In genomic region chr5:96912781-96913180, GRCm38 (mm10) we compare ENCODE assay signal across 9 mouse cellular contexts.
DNase-seq lines count a peak whose midpoint lies in the region; ATAC-seq and TF ChIP-seq lines count a peak whose summit lies in the region.
"Had no signal": no experiment of that assay in that cellular context is flagged by ENCODE, and none has a peak within 500 bp of the region (broad histone marks: within the 10 kb centered on the region; RNA-seq: fewer than 3 reads in every experiment).

No protein-coding gene starts in this region.

- intact Hi-C loops in gastrocnemius, postnatal 14 days (cut with DNase I; ENCODE audit: low total_unique reads): no loop called here

- no peak overlapping the region for H3K9ac ChIP-seq in kidney, embryonic 16.5 days (replicated peaks; ENCODE audit: low read length)
- no peak overlapping the region for H3K9ac ChIP-seq in CH12.LX (ENCODE audit: insufficient read depth, low read depth)
- no peak overlapping the region for H3K9ac ChIP-seq in liver, postnatal 0 days (replicated peaks)
- H3K9ac ChIP-seq: hindbrain, embryonic 14.5 days had no signal

- WGBS in kidney, embryonic 16.5 days: 72% methylated on average over 4 of the region's 4 CpGs
- 25% methylated on average over 4 of the region's 4 CpGs for WGBS in liver, postnatal 0 days (ENCODE audit: insufficient replicate concordance)

- no peak for DNase-seq in kidney, postnatal 36 days
- DNase-seq in CH12.LX (ENCODE audit: extremely low read depth): no peak
- no peak for DNase-seq in liver, postnatal 0 days
- DNase-seq in adrenal gland, adult 2 months: no peak
- no peak for DNase-seq in gastrocnemius, postnatal 14 days

- H3K36me3 ChIP-seq in kidney, embryonic 16.5 days (ENCODE audit: insufficient read depth, low read length): no peaks in the 10 kb centered on the region
- H3K36me3 ChIP-seq in CH12.LX (replicated peaks in 1 of 2; ENCODE audit: control insufficient read depth in 1 of 2, insufficient read depth in 1 of 2, low read length in 1 of 2): no peaks in the 10 kb centered on the region
- H3K36me3 ChIP-seq in liver, postnatal 0 days (replicated peaks; ENCODE audit: insufficient read depth, low read length): no peaks in the 10 kb centered on the region

- H3K79me2 ChIP-seq in CH12.LX (replicated peaks; ENCODE audit: control insufficient read depth, extremely low read depth, insufficient read depth, poor library complexity, severe bottlenecking): no peaks in the 10 kb centered on the region

- H3K9me3 ChIP-seq in kidney, embryonic 16.5 days (ENCODE audit: low read length): no peaks in the 10 kb centered on the region
- no peaks in the 10 kb centered on the region for H3K9me3 ChIP-seq in CH12.LX (replicated peaks; ENCODE audit: low read length)
- H3K9me3 ChIP-seq in liver, postnatal 0 days (ENCODE audit: low read length): no peaks in the 10 kb centered on the region

- ATAC-seq in kidney, embryonic 16.5 days (ENCODE audit: low FRiP score, low TSS enrichment): no peak
- ATAC-seq in liver, postnatal 0 days: no peak
- ATAC-seq in erythroid progenitor cell, adult 5-6 weeks (replicated peaks; ENCODE audit: low FRiP score, poor library complexity, severe bottlenecking): no peak

- H3K27me3 ChIP-seq in kidney, embryonic 16.5 days (ENCODE audit: insufficient read depth, low read length): no peaks in the 10 kb centered on the region
- no peaks in the 10 kb centered on the region for H3K27me3 ChIP-seq in CH12.LX (replicated peaks)
- no peaks in the 10 kb centered on the region for H3K27me3 ChIP-seq in liver, postnatal 0 days (ENCODE audit: insufficient read depth, low read length)

- in situ Hi-C loops in CH12.LX (cut with MboI; ENCODE audit: low pct_ligation_motif_present, low pct_unique_long_range_greater_than_20kb, low sequenced_read_pairs): loop anchor here (10.0 kb wide), 1 partner anchor 142 kb away; no protein-coding TSS in a partner anchor

- TF ChIP-seq POLR2A in CH12.LX (IDR thresholded peaks at IDR 0.05; ENCODE audit: low read depth, low read length): no peak
- TF ChIP-seq POLR2A in cortical plate, adult 2 months (IDR thresholded peaks at IDR 0.05; ENCODE audit: extremely low read depth, insufficient read depth, low read length): no peak

- TF ChIP-seq CTCF in CH12.LX (conservative IDR thresholded peaks at IDR 0.05 in 1 of 2, IDR thresholded peaks at IDR 0.05 in 1 of 2; ENCODE audit: low read depth in 2 of 2, low read length in 2 of 2): no peak
- no peak for TF ChIP-seq CTCF in cortical plate, adult 2 months (IDR thresholded peaks at IDR 0.05; ENCODE audit: extremely low read depth, insufficient read depth, low read length)
- no peak for TF ChIP-seq CTCF in liver, postnatal 0 days (IDR thresholded peaks at IDR 0.05; ENCODE audit: low read depth)

- H3K27ac ChIP-seq in kidney, embryonic 16.5 days (ENCODE audit: low read length): peak overlapping the region; percentile 29; the same call in 1 of the 2 replicates
- H3K27ac ChIP-seq in CH12.LX (ENCODE audit: insufficient read depth, low read depth): no peak overlapping the region
- H3K27ac ChIP-seq in cortical plate, adult 2 months (ENCODE audit: insufficient read depth, low read length): peak overlapping the region; percentile 48; the same call in 1 of the 2 replicates
- peak overlapping the region; percentile 78 for H3K27ac ChIP-seq in liver, postnatal 0 days (ENCODE audit: low read depth)
- H3K27ac ChIP-seq: hindbrain, embryonic 14.5 days had no signal

- no peak overlapping the region for H3K4me2 ChIP-seq in kidney, embryonic 16.5 days (replicated peaks; ENCODE audit: low read depth, low read length)
- 0 out of 2 replicates have a peak overlapping the region, but pooled peaks have one; percentile 38 for H3K4me2 ChIP-seq in CH12.LX (ENCODE audit: insufficient read depth, low read depth, poor library complexity, severe bottlenecking)
- H3K4me2 ChIP-seq in liver, postnatal 0 days (ENCODE audit: low read depth, low read length): peak overlapping the region; percentile 45
- H3K4me2 ChIP-seq: hindbrain, embryonic 14.5 days had no signal

- H3K4me3 ChIP-seq in kidney, embryonic 16.5 days (ENCODE audit: low read length): no peak overlapping the region
- no peak overlapping the region for H3K4me3 ChIP-seq in CH12.LX (replicated peaks in 1 of 3; ENCODE audit: low read depth in 2 of 3, low read length in 2 of 3, poor library complexity in 1 of 3)
- H3K4me3 ChIP-seq in cortical plate, adult 2 months (ENCODE audit: insufficient read depth, low read length): no peak overlapping the region
- no peak overlapping the region for H3K4me3 ChIP-seq in liver, postnatal 0 days (ENCODE audit: low read depth, low read length)

- TF ChIP-seq EP300 in CH12.LX (IDR thresholded peaks at IDR 0.05; ENCODE audit: low read length): no peak
- no peak for TF ChIP-seq EP300 in liver, postnatal 0 days (IDR thresholded peaks at IDR 0.05; ENCODE audit: low read depth)

- dilution Hi-C loops in CH12.LX (cut with MboI; ENCODE audit: extremely low pct_ligation_motif_present, extremely low pct_unique_long_range_greater_than_20kb, low sequenced_read_pairs): no loop called here

- TF ChIP-seq RAD21 in CH12.LX (IDR thresholded peaks at IDR 0.05; ENCODE audit: low read depth, low read length): no peak

- peaks cover 2% of the 10 kb centered on the region; the same call in 1 of the 2 replicates for H3K4me1 ChIP-seq in kidney, embryonic 16.5 days (ENCODE audit: insufficient read depth, low read length)
- peaks cover 17 to 47% of the 10 kb centered on the region in 2 experiments for H3K4me1 ChIP-seq in CH12.LX (ENCODE audit: control insufficient read depth in 1 of 2, insufficient read depth in 2 of 2)
- H3K4me1 ChIP-seq in cortical plate, adult 2 months (ENCODE audit: control insufficient read depth, insufficient read depth, low read length): no peaks in the 10 kb centered on the region
- H3K4me1 ChIP-seq in liver, postnatal 0 days (ENCODE audit: insufficient read depth): peaks cover 63% of the 10 kb centered on the region

TF ChIP-seq in CH12.LX, 34 proteins besides CTCF, POLR2A, EP300 and RAD21:
- TF ChIP-seq NRF1 (IDR thresholded peaks at IDR 0.05; ENCODE audit: low read depth, low read length) (no peak), UBTF (IDR thresholded peaks at IDR 0.05; ENCODE audit: low read depth, low read length) (no peak), KAT2A (IDR thresholded peaks at IDR 0.05; ENCODE audit: insufficient replicate concordance, low read length) (no peak), CHD2 (IDR thresholded peaks at IDR 0.05; ENCODE audit: low read length) (no peak), JUND (conservative IDR thresholded peaks at IDR 0.05; ENCODE audit: low read depth, low read length) (no peak), SIN3A (IDR thresholded peaks at IDR 0.05; ENCODE audit: low read length) (no peak), MYC (IDR thresholded peaks at IDR 0.05; ENCODE audit: low read depth, low read length) (no peak), IRF4 (IDR thresholded peaks at IDR 0.05; ENCODE audit: low read depth, low read length) (no peak), ZC3H11A (IDR thresholded peaks at IDR 0.05; ENCODE audit: low read depth, low read length) (no peak), MAFK (IDR thresholded peaks at IDR 0.05; ENCODE audit: insufficient replicate concordance, low read length) (no peak), ZNF384 (IDR thresholded peaks at IDR 0.05; ENCODE audit: low read depth, low read length) (no peak), MXI1 (IDR thresholded peaks at IDR 0.05; ENCODE audit: low read depth, low read length) (no peak), POLR2AphosphoS2 (IDR thresholded peaks at IDR 0.05; ENCODE audit: low read depth, low read length) (no peak), ZKSCAN1 (IDR thresholded peaks at IDR 0.05; ENCODE audit: borderline replicate concordance, low read depth, low read length) (no peak), CHD1 (IDR thresholded peaks at IDR 0.05; ENCODE audit: low read depth, low read length) (no peak), TCF12 (IDR thresholded peaks at IDR 0.05; ENCODE audit: low read depth, low read length) (no peak), USF2 (conservative IDR thresholded peaks at IDR 0.05; ENCODE audit: low read depth, low read length) (no peak)
TF ChIP-seq in CH12.LX: peak in this region for 0.
